Mouse (Mus musculus) cerebellum, adult 2 months (tissue): ENCODE measurements at regions not wholly inside any gene's neighbourhood (a gene's known extent, or its start where the extent isn't known, plus 50 kb on each side); places are given as distances from the start of the nearest gene placed in this dataset.
"Not testable (repeated sequence)": the region's sequence is repeated elsewhere in the genome, so short reads cannot be mapped to it uniquely, and the experiment has no call there.

ENCODE experiments used
- DNase-seq, 2 experiments: peaks; one replicate each; pipeline ENCODE4 v3.0.0; 2021
- H3K27ac ChIP-seq: fragments of 200-500 bp; 2 replicates; pipeline ENCODE4 v1.5.1; 2012; ENCODE audit warnings: low read length, control low read depth, inconsistent platforms; ENCODE audit not compliant: insufficient read depth
- H3K27me3 ChIP-seq: fragments of 200-500 bp; 2 replicates; pipeline ENCODE4 v1.6.1; 2012; ENCODE audit warnings: inconsistent platforms, mild to moderate bottlenecking, low read length, moderate library complexity; ENCODE audit not compliant: control insufficient read depth, insufficient read depth
- H3K4me1 ChIP-seq: fragments of 200-500 bp; 2 replicates; pipeline ENCODE4 v1.6.1; 2011; ENCODE audit warnings: low read length; ENCODE audit not compliant: control insufficient read depth, insufficient read depth
- H3K4me3 ChIP-seq: fragments of 200-500 bp; replicated peaks from 2 replicates; pipeline ENCODE3; 2011; ENCODE audit warnings: mild to moderate bottlenecking, low read depth, low read length, control low read depth; ENCODE audit not compliant: insufficient read depth
- CTCF ChIP-seq: fragments of 200-500 bp; IDR thresholded peaks from 2 replicates; pipeline ENCODE4 v1.5.1; 2011; ENCODE audit warnings: low read depth, mild to moderate bottlenecking, control low read depth, low read length, moderate library complexity, borderline replicate concordance; ENCODE audit not compliant: insufficient read depth
- POLR2A ChIP-seq: fragments of 200-500 bp; IDR thresholded peaks from 2 replicates; pipeline ENCODE4 v1.6.1; 2011; ENCODE audit warnings: low read length, control low read depth, borderline replicate concordance; ENCODE audit not compliant: insufficient read depth
- WGBS: fragments of 180-500 bp; shearing (Covaris S2); methylation state at CpG from one replicate; pipeline ENCODE4 v1.1.7; 2018; 5-methylcytosine and 5-hydroxymethylcytosine counted together

- no peak overlapping the region for H3K4me3 ChIP-seq
- H3K27me3 ChIP-seq: no peaks in the 10 kb centered on the region; the same call in 1 of the 2 replicates
- WGBS: 68% methylated on average over 5 of the region's 5 CpGs
- no peak for DNase-seq
- no peak for TF ChIP-seq POLR2A
- no peak for TF ChIP-seq CTCF
- no peaks in the 10 kb centered on the region for H3K4me1 ChIP-seq
- H3K27ac ChIP-seq: no peak overlapping the region
Observed at GRCm38 (mm10) chr7:83445181-83445926, 139.4 kb upstream of the Tmc3 start.

- H3K4me3 ChIP-seq: no peak overlapping the region
- H3K4me1 ChIP-seq: no peaks in the 10 kb centered on the region
- H3K27ac ChIP-seq: no peak overlapping the region
- peak in 1 of 2 experiments; percentile 6 for DNase-seq
- 3% methylated on average over 3 of the region's 3 CpGs for whole genome bisulfite sequencing
- TF ChIP-seq POLR2A (no peak), CTCF (no peak)
- no peaks in the 10 kb centered on the region; the same call in 1 of the 2 replicates for H3K27me3 ChIP-seq
Observed at GRCm38 (mm10) chr7:83450346-83450745, 134.4 kb upstream of the Tmc3 start.

DNA sequence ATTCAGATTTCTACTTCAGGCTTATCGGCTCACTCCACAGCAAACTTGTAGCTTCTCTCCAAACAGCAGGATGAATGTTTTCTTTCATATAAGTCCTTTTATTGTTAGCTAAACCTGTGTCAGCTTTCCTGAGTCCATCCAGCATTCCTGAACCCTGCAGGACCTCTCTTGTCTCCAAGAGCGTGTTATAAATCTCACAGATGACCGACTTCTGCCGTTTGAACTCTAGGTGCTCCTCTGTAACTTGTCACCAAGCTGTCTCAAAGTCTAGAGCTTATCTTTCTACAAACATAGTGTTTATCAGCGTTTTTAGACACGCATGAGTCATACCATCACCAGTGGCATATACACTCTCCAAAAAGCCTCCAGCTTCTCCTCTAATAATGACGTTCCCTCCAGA lies 132.4 kb upstream of the Tmc3 start:
- no peaks in the 10 kb centered on the region; the same call in 1 of the 2 replicates for H3K27me3 ChIP-seq
- H3K27ac ChIP-seq: no peak overlapping the region
- H3K4me1 ChIP-seq: no peaks in the 10 kb centered on the region
- no peak overlapping the region for H3K4me3 ChIP-seq
- DNase-seq: no peak
- WGBS: 69% methylated on average over 7 of the region's 7 CpGs
- TF ChIP-seq POLR2A: no peak

DNA sequence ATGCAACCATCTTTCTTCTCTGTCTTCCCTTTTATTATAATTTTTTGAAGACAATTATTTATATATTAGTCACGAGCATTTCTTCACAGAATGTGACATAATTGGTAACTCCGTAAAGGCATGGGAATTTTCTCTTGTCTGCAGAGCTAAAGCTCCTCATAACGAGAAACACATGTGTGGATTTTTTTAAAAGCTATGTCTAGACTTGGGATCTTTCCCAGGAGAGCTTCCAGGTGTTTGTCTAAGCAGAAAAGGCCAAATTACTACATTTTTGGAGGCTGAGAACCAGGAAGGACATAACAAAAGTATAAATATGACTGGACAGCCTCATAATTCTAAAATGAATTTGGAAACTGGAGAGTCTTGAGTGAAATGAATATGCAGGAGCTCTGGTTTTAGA lies 125.2 kb upstream of the Tmc3 start:
- Histone ChIP-seq H3K4me1 (no peaks in the 10 kb centered on the region), H3K27ac (no peak overlapping the region), H3K27me3 (no peaks in the 10 kb centered on the region), H3K4me3 (no peak overlapping the region)
- no peak for TF ChIP-seq POLR2A
- TF ChIP-seq CTCF: no peak
- no peak for DNase-seq
- WGBS: 89% methylated on average over 3 of the region's 3 CpGs

DNA sequence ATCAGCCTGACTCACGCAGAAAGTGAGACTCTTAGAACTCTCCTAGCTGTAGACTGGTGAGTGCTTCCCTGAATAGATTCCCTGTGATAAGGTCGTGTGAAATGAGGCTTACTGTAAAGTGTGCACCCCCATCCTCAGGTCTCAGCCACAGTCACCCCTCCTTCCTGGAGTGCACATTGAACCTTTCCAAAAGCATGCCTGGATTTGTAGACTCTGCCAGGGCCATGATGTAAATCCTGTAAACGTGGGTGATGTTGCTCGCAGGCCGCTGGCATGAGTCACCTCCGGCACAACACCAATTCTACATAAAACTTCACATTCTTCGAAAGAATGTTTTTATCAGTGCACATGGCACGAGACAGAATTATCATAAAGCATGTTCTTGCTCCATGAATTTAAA lies 117.7 kb upstream of the Tmc3 start:
- H3K27ac ChIP-seq: no peak overlapping the region
- H3K4me3 ChIP-seq: no peak overlapping the region
- H3K4me1 ChIP-seq: no peaks in the 10 kb centered on the region
- WGBS: 67% methylated on average over 8 of the region's 8 CpGs
- no peaks in the 10 kb centered on the region; the same call in 1 of the 2 replicates for H3K27me3 ChIP-seq
- TF ChIP-seq CTCF (no peak), POLR2A (no peak)
- no peak for DNase-seq

DNA sequence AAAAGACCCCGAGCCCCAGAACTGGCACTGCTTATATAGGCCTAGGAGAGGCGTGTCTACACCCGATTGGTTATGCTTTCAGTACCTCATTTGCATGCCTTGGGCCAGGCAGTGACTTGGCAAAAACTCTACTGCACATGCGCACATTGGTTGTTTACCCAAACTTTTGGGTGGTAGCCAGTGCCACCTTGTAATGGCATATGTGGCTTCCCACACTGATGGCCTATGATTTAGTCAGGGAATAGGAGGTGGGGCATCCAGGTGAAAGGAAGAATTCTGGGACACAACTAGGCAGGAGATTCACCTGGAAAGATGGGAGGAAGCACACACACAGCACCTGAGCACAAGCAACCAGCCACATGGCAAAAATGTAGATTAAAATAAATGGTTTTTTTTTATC lies 114.9 kb upstream of the Tmc3 start:
- not testable (repeated sequence) for H3K4me3 ChIP-seq, H3K27ac ChIP-seq, H3K4me1 ChIP-seq, H3K27me3 ChIP-seq
- DNase-seq: peak in 1 of 2 experiments; percentile 25
- 75% methylated on average over 4 of the region's 4 CpGs for whole genome bisulfite sequencing

DNA sequence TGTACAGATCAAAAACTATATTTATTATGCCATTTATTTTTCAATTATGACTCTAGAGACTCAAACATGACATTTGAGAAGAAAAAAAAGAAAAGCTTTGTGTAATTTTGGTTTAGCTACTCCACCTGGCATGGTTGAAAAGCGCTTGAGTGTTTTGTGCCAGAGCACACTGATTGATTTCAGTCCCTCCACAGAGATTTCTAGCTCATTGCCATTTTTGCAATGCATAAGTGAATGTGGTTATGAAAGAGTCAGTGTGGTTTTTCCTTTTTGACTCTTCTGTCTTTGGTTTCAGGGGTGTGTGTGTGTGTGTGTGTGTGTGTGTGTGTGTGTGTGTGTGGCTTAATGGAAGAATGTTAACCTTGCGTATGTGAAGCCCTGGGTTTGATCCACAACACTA lies 113.6 kb upstream of the Tmc3 start:
- Histone ChIP-seq H3K27ac (no peak overlapping the region), H3K4me1 (peaks cover 4% of the 10 kb centered on the region; the same call in 1 of the 2 replicates), H3K4me3 (no peak overlapping the region), H3K27me3 (no peaks in the 10 kb centered on the region; the same call in 1 of the 2 replicates)
- WGBS: 98% methylated on average over 2 of the region's 2 CpGs
- DNase-seq: no peak
- TF ChIP-seq CTCF (no peak), POLR2A (no peak)

DNA sequence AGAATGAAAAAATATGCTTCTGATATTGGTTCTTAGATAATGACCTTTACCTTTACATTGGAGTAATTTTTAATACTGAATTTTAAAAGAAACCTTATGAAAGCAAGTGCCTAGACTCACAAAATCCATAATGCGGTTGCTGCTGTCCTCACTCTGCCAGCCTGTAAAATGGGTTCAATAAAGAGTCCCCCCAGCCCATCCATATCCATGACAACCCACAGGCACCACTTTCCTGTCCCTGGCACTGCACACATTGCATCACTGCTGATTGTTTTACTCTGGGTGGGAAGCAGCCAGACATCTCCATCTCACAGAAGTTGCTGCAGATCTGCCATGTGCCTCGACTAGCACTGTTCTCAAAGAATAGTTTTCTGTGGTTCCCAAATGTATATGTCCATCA lies 110.3 kb upstream of the Tmc3 start:
- no peak for TF ChIP-seq CTCF
- TF ChIP-seq POLR2A: no peak
- H3K4me1 ChIP-seq: peaks cover 4% of the 10 kb centered on the region; the same call in 1 of the 2 replicates
- no peak overlapping the region for H3K4me3 ChIP-seq
- H3K27me3 ChIP-seq: no peaks in the 10 kb centered on the region; the same call in 1 of the 2 replicates
- H3K27ac ChIP-seq: no peak overlapping the region
- DNase-seq: no peak
- 77% methylated on average over 2 of the region's 2 CpGs for WGBS

DNA sequence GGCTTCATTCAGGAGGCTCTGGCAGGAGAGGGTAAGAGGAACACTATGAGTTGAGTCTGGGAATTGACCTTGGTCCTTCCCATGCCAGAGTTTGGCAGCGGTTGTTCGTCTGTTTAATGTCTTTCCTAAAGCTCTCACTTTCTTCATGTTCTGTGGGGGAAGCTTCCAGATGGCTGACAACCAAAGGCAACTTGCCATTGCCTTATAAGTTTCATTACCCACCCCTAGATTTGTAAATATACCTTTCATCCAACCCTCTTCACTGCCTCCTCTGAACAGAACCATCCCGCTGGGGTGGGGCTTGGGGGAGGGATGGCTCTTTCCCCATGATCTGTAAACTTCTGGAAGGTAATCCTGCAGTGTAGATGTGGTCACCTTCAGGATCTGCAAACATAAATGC lies 109.7 kb upstream of the Tmc3 start:
- 82% methylated on average over 3 of the region's 3 CpGs for WGBS
- TF ChIP-seq POLR2A (no peak), CTCF (no peak)
- no peak for DNase-seq
- H3K27me3 ChIP-seq: no peaks in the 10 kb centered on the region; the same call in 1 of the 2 replicates
- H3K4me1 ChIP-seq: peaks cover 4% of the 10 kb centered on the region; the same call in 1 of the 2 replicates
- H3K4me3 ChIP-seq: no peak overlapping the region
- H3K27ac ChIP-seq: no peak overlapping the region
